Mouse (Mus musculus): ENCODE results near the gene Fam78a.
A peak's percentile ranks its signal among the peaks of the same experiment; 100 is the strongest.

Gene Fam78a

GRCm38 (mm10) chr2:32096122-32096420 is 11.4 kb upstream of the Fam78a start:
- DNase-seq, result peak; percentile 70 to 73

- peak; percentile 87 to 88 for DNase-seq
These were observed 10.9 kb upstream of the Fam78a start, which contains the start of gene Plpp7 for GRCm38 (mm10) chr2:32095351-32096121. Gene Plpp7, plus strand, starts transcription at chr2:32095528.

- no peak for DNase-seq
These were observed 9.5 kb upstream of the Fam78a start for GRCm38 (mm10) chr2:32094001-32094707.

- DNase-seq, result no peak
These were observed 7.3 kb upstream of the Fam78a start for GRCm38 (mm10) chr2:32091956-32092355.

GRCm38 (mm10) chr2:32090145-32090544 is 5.5 kb upstream of the Fam78a start:
- peak in 1 of 2 experiments; percentile 36 for DNase-seq

- DNase-seq, result no peak
These were observed 4.9 kb upstream of the Fam78a start for GRCm38 (mm10) chr2:32089606-32090005.

- peak; percentile 40 to 61 for DNase-seq
These were observed 3.8 kb upstream of the Fam78a start for GRCm38 (mm10) chr2:32088372-32088981.

GRCm38 (mm10) chr2:32087606-32088005 is 2.9 kb upstream of the Fam78a start:
- DNase-seq, result no peak

- no peak for DNase-seq
These were observed 574 bp upstream of the Fam78a start for GRCm38 (mm10) chr2:32085231-32085630.

GRCm38 (mm10) chr2:32084872-32085199 is 179 bp upstream of the Fam78a start:
- no peak for DNase-seq

- no peak for DNase-seq
These were observed 1.3 kb downstream of the Fam78a start for GRCm38 (mm10) chr2:32083159-32084011.

- DNase-seq, result no peak
These were observed 2.4 kb downstream of the Fam78a start for GRCm38 (mm10) chr2:32082229-32082628.

GRCm38 (mm10) chr2:32081296-32081929 is 3.2 kb downstream of the Fam78a start:
- no peak for DNase-seq

GRCm38 (mm10) chr2:32080681-32081080 is 4.0 kb downstream of the Fam78a start:
- no peak for DNase-seq

GRCm38 (mm10) chr2:32079191-32079725 is 5.4 kb downstream of the Fam78a start:
- no peak for DNase-seq

- DNase-seq, result no peak
These were observed 6.1 kb downstream of the Fam78a start for GRCm38 (mm10) chr2:32078522-32078921.

GRCm38 (mm10) chr2:32077744-32078143 is 6.9 kb downstream of the Fam78a start:
- DNase-seq, result no peak

- DNase-seq, result no peak
These were observed 9.3 kb downstream of the Fam78a start for GRCm38 (mm10) chr2:32075368-32075767.

- DNase-seq, result no peak
These were observed 10.3 kb downstream of the Fam78a start for GRCm38 (mm10) chr2:32074404-32074803.

- DNase-seq, result no peak
These were observed 13.9 kb downstream of the Fam78a start for GRCm38 (mm10) chr2:32070747-32071146.

- DNase-seq, result no peak
These were observed 15.6 kb downstream of the Fam78a start for GRCm38 (mm10) chr2:32068811-32069607.
